Mouse (Mus musculus): ENCODE results near the gene Sptbn4. TPM values are rescaled to one million over a fixed set of nuclear protein-coding genes. Genes with fewer than 3 reads are reported as not detected.

The Sptbn4 gene
- polyA plus RNA-seq, 1 experiment from 2014 or later = 0.13 TPM

DNA sequence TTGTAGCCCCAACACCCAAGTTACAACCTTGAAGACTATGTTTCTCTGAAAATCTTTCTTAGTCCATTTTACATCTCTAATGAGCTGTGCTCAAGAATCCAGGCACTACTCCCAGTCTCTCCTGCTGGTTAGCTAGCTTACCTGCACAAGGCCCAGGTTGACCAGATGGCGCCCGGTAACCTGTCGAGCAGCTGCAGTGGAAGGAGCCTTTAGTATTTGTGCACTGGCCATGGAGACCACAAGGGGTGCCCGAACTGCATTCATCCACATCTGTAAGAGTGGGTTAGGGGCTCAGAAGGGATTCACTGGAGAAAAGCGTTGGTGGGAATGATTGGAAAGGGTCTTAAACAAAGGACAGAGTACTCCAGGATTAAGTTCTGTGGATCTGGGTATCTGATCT, 124.5 kb downstream of the Sptbn4 start:
- ATAC-seq (no peak), DNase-seq (ENCODE audit: low read depth, low spot score) (no peak)
- no peaks in the 10 kb centered on the region for H3K27me3 ChIP-seq
- TF ChIP-seq CTCF (IDR thresholded peaks at IDR 0.05) = no peak
- in situ Hi-C loops (cut with MboI; ENCODE audit: low pct_unique_long_range_greater_than_20kb) = no loop called here
- ChIA-PET POLR2A (no interaction called here), CTCF (no interaction called here)

DNA sequence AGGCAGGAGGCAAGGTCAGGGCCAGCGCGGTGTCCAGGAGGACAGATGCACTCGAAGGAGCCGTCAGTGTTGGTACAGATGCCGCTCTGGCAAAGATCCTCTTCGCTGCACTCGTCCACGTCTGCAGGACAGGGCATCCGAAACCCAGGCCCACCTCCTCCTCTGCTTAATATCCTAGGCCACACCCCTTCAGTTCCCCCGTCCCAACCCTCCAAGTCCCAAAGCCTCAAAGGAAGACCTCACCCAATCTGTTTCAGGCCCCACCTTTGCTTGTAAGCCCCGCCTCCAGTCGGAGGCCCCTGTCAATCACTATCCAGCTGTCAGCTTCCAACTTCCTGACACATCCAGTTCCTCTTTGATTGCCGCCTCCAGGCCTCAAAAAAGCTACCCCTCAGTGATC, 125.2 kb downstream of the Sptbn4 start:
- POLR2A ChIA-PET = no interaction called here
- no peaks in the 10 kb centered on the region for H3K27me3 ChIP-seq
- CTCF ChIA-PET = no interaction called here
- TF ChIP-seq CTCF (IDR thresholded peaks at IDR 0.05) = no peak
- DNase-seq (ENCODE audit: low read depth, low spot score) (no peak), ATAC-seq (no peak)
- in situ Hi-C loops (cut with MboI; ENCODE audit: low pct_unique_long_range_greater_than_20kb) = no loop called here

DNA sequence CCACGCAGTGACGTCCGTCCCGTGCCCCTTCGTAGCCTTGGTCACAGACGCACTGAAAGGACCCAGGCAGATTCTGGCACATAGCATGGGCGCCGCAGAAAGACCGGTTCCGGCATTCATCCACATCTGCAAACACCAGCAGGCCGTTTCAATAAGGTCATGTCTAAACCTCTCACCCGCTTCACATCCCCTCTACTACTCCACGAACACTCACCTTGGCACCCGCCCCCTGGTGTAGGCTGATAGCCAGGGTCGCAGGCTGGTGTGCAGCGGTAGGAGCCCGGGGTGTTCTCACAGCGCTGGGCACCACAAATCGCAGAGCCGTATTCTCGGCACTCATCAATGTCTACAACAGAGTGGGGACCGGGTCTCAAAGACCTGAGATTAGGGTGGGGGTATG, 128.1 kb downstream of the Sptbn4 start:
- DNase-seq (ENCODE audit: low read depth, low spot score) (no peak), ATAC-seq (no peak)
- CTCF ChIA-PET = interaction anchor here (1.1 kb wide), 1 partner anchor 10 kb away, joined by 3 read pairs; no protein-coding TSS in a partner anchor
- H3K27me3 ChIP-seq = no peaks in the 10 kb centered on the region
- no peak for TF ChIP-seq CTCF (IDR thresholded peaks at IDR 0.05)
- POLR2A ChIA-PET = no interaction called here
- in situ Hi-C loops (cut with MboI; ENCODE audit: low pct_unique_long_range_greater_than_20kb) = no loop called here

DNA sequence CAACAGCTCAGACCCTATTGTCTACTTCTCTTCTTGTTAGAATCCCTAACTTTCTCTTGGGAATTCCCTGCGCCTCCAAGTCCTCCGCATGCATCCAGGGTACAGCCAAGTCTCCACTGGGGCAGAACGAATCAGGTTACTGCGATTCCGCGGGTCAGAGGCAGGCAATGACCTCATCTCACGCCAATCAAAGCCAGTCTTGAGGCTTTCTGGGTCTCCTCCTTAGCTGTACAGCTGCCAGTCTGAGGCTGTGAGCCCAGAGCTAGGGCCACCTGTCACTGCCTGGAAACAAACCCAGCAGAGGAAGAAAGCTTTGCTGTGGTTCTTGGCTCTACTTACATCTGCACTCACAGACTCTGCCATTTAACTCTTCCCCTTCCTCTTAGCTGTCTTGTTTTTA, 131.5 kb downstream of the Sptbn4 start:
- no peak for DNase-seq (ENCODE audit: low read depth, low spot score)
- ATAC-seq = peak; percentile 93
- in situ Hi-C loops (cut with MboI; ENCODE audit: low pct_unique_long_range_greater_than_20kb) = no loop called here
- TF ChIP-seq CTCF (IDR thresholded peaks at IDR 0.05) = no peak
- H3K27me3 ChIP-seq = no peaks in the 10 kb centered on the region
- ChIA-PET POLR2A (no interaction called here), CTCF (interaction anchor here (1.6 kb wide), 1 partner anchor 10 kb away, joined by 3 read pairs; no protein-coding TSS in a partner anchor)

DNA sequence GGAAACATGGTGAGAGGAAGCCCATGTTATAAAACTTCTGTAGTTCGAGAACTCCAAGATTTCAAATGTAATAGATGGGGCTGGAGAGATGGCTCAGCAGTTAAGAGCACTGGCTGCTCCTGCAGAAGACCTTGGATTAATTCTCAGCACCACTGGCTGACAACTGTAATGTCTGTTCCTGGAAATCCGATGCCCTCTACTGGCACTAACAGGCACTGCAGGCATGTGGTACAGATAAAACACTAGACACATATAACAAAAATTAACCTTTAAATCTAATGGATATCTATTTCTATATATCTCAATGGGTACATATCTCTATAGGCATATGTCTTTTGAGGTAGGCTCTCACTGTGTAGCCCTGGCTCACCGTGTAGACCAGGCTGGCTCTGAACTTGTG, 133.1 kb downstream of the Sptbn4 start:
- no peaks in the 10 kb centered on the region for H3K27me3 ChIP-seq
- no peak for TF ChIP-seq CTCF (IDR thresholded peaks at IDR 0.05)
- no peak for ATAC-seq
- in situ Hi-C loops (cut with MboI; ENCODE audit: low pct_unique_long_range_greater_than_20kb) = no loop called here
- ChIA-PET CTCF (interaction anchor here (1.6 kb wide), 1 partner anchor 12 kb away, joined by 3 read pairs; no protein-coding TSS in a partner anchor), POLR2A (no interaction called here)
- no peak for DNase-seq (ENCODE audit: low read depth, low spot score)

DNA sequence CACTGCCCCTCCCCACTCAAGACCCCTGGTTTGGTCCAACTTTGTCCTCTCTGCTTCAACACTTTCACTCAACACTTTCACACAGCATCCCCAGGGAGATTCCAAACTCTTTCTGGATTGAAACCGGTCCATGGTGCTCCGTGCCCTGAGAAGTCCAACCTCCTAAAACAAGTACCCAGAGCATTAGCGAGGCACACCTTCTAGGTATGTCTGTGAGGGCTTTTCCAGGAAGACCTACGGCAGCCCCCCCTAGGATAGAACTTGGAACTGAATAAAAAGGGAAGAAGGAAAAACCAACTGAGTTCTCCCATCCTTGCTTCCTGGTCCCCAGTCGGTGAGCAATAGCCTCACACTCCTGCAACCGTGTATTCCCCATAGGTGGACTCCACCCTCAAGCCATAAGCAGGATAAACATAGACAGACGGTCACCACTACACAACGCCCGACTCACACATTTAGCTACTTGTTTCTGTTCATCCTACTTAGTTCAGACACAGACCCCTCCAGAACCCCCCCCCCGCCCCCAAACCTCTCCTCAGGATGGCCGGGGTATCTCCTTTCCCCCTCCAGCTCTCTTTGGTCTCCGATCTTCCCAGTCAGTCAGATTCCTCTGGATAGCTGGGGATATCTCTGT, 135.7 kb downstream of the Sptbn4 start:
- POLR2A ChIA-PET = no interaction called here

DNA sequence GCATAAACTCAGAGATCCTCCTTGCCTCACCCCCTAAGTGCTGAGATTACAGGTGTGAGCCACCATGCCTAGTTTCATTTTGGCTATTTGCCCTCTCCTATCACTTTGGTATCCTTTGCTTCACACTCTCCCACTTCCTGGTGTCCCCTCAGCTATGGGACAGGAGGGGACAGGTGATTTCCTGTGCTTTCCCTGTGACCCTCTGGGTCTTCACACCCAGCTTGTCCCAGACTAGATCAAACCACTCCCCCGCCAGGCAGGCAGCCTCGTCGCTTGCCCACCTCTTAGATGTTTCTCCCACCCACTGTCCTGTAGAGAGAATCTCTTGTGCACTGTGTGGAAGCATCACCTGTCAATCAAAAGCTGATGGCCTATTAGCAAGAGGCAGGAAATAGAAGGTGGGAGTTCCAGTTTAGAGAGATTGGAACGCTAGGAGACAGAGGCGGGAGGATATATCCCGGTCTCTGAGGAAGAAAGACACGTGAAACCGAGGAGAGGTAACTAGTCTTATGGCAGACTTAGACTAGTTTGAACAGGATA, 136.4 kb downstream of the Sptbn4 start:
- H3K27me3 ChIP-seq = no peaks in the 10 kb centered on the region
- in situ Hi-C loops (cut with MboI; ENCODE audit: low pct_unique_long_range_greater_than_20kb) = no loop called here
- ChIA-PET CTCF (interaction anchor here (1.5 kb wide), 1 partner anchor 9 kb away, joined by 3 read pairs; no protein-coding TSS in a partner anchor), POLR2A (no interaction called here)
- ATAC-seq (no peak), DNase-seq (ENCODE audit: low read depth, low spot score) (no peak)
- no peak for TF ChIP-seq CTCF (IDR thresholded peaks at IDR 0.05)

More for the DNA sequence above, 135.7 kb downstream of the Sptbn4 start:
- CTCF ChIA-PET = interaction anchor here (1.5 kb wide), 1 partner anchor 9 kb away, joined by 3 read pairs; no protein-coding TSS in a partner anchor
- ATAC-seq = no peak
- TF ChIP-seq CTCF (IDR thresholded peaks at IDR 0.05) = no peak
- no peaks in the 10 kb centered on the region for H3K27me3 ChIP-seq
- DNase-seq (ENCODE audit: low read depth, low spot score) = no peak
- in situ Hi-C loops (cut with MboI; ENCODE audit: low pct_unique_long_range_greater_than_20kb) = no loop called here

DNA sequence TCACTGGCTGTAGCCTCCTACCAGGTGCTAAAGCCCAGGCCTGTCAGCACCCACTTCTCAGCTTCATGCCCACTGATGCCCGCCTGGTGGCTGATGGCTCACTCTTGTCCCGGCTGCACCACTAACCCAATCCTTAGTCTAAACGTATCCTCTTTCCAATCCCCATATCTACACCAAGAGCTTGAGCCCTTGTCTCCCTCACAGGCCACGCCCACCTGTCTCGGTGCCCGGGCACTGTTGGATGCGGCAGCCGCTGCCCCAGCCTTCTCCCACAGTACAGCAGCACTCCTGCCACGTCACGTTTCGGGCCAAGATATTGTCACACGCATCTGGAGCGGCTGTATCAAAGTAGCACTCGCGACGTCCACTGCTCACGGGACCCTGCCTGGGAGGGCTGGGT, 137.2 kb downstream of the Sptbn4 start:
- CTCF ChIA-PET = no interaction called here
- H3K27me3 ChIP-seq = no peaks in the 10 kb centered on the region
- no peak for TF ChIP-seq CTCF (IDR thresholded peaks at IDR 0.05)
- DNase-seq (ENCODE audit: low read depth, low spot score) (no peak), ATAC-seq (no peak)
- in situ Hi-C loops (cut with MboI; ENCODE audit: low pct_unique_long_range_greater_than_20kb) = no loop called here
- POLR2A ChIA-PET = no interaction called here

DNA sequence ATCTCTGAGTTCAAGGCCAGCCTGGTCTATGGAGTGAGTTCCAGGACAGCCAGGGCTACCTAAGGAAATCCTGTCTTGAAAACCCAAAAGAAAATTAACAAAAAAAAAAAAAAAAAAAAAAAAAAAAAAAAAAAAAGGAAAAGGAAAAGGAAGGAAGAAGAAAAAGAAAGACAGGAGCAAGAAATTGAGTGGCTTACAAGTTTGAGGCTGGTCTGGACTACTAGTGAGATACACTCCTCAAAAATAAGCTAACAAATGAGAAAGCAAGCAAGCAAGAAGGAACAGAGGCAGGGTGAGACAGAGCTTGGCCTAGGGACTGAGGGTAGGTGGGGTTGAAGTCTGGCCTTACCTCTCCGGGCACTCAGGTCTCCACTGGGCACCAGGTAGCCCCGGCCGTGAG, 137.7 kb downstream of the Sptbn4 start:
- no peak for ATAC-seq

DNA sequence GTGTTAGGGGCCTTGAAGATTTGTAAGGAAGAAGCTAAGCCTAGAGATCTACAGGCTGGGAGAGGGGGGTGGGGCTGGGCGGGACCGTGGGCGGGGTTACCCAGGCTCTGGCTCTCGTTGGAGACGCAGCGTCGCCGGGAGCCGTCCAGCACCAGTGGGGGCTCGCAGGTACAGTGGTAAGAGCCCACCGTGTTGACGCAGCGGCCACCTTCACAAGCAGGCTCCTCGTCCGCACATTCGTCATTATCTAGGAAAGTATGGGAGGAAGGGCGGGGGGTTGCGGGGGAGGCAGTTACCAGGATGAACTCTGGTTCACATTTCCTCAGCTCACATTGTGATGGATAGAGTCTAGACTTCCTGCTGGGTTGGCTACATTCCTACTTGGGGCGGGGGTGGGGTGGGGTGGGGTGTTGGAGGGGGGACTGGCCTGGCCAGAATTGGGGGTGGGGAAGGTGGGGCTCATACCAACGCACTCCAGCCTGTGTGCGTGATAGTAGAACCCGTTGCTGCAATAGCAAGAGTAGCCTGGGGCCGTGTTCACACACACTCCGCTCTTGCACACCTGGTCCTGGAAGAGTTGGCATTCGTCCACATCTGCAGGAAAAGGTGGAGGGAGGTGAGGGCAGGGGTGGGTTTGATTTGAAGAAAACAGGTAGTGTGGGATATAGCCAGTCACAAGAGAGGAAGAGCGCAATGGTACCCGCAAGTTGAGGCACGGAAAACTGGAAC, 138.5 kb downstream of the Sptbn4 start:
- ATAC-seq (no peak), DNase-seq (ENCODE audit: low read depth, low spot score) (no peak)
- CTCF ChIA-PET = no interaction called here
- no peaks in the 10 kb centered on the region for H3K27me3 ChIP-seq
- in situ Hi-C loops (cut with MboI; ENCODE audit: low pct_unique_long_range_greater_than_20kb) = no loop called here
- POLR2A ChIA-PET = no interaction called here
- TF ChIP-seq CTCF (IDR thresholded peaks at IDR 0.05) = no peak

More for the DNA sequence above, 137.7 kb downstream of the Sptbn4 start:
- ChIA-PET CTCF (no interaction called here), POLR2A (no interaction called here)
- no peaks in the 10 kb centered on the region for H3K27me3 ChIP-seq
- DNase-seq (ENCODE audit: low read depth, low spot score) = no peak
- TF ChIP-seq CTCF (IDR thresholded peaks at IDR 0.05) = no peak
- in situ Hi-C loops (cut with MboI; ENCODE audit: low pct_unique_long_range_greater_than_20kb) = no loop called here

DNA sequence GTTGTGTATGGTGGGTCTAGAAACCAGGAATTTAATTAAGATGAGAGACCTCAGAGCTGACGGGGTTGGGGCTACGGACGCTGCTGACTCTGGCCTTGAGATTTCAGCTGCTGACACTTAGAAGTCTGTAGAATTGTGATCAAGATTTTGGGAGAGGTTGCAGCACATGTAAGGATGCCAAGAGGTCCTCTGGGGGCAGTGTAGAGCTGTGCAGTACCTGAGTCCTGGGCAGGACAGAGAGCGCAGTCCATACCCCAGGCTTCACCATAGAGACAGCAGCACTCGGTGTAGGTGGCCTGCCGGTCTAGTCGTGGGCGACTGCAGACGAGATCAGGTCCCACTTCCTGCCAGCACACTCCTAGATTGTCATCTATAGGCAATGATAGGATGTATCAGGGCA, 139.9 kb downstream of the Sptbn4 start:
- peak; percentile 39 for TF ChIP-seq CTCF (IDR thresholded peaks at IDR 0.05)
- DNase-seq (ENCODE audit: low read depth, low spot score) (no peak), ATAC-seq (no peak)
- in situ Hi-C loops (cut with MboI; ENCODE audit: low pct_unique_long_range_greater_than_20kb) = no loop called here
- no peaks in the 10 kb centered on the region for H3K27me3 ChIP-seq
- ChIA-PET POLR2A (interaction anchor here (0.6 kb wide), 1 partner anchor 312 kb away, joined by 3 read pairs; no protein-coding TSS in a partner anchor), CTCF (interaction anchor here (0.9 to 2.0 kb wide), 3 partner anchors 20 to 31 kb away, joined by 3 to 7 read pairs (median 4); no protein-coding TSS in a partner anchor)

Other genes starting within 250 kb of the Sptbn4 start
- 6.5 TPM for gene Itpkc, start 219.0 kb downstream of the Sptbn4 start, polyA plus RNA-seq (2021)
- gene Coq8b, start 214.7 kb downstream of the Sptbn4 start, polyA plus RNA-seq (2021) = 39.6 TPM
- 9.6 TPM for gene Numbl, start 189.3 kb downstream of the Sptbn4 start, polyA plus RNA-seq (2021)
- 10.3 TPM for gene Ltbp4, start 110.0 kb downstream of the Sptbn4 start, polyA plus RNA-seq (2021)
- 24.7 TPM for gene Shkbp1, start 91.7 kb downstream of the Sptbn4 start, polyA plus RNA-seq (2021)
- 0.64 TPM for gene Gm20479, start 90.3 kb downstream of the Sptbn4 start, polyA plus RNA-seq (2021)
- 20.3 TPM for gene Blvrb, start 292 bp upstream of the Sptbn4 start, polyA plus RNA-seq (2021)
- 9.1 TPM for gene Sertad3, start 26.1 kb upstream of the Sptbn4 start, polyA plus RNA-seq (2021)
- 27.6 TPM for gene Sertad1, start 39.2 kb upstream of the Sptbn4 start, polyA plus RNA-seq (2021)
- gene Prx, start 51.6 kb upstream of the Sptbn4 start, polyA plus RNA-seq (2021) = 4.4 TPM
- 0.95 TPM for gene Hipk4, start 75.6 kb upstream of the Sptbn4 start, polyA plus RNA-seq (2021)
- 148 TPM for gene Pld3, start 105.5 kb upstream of the Sptbn4 start, polyA plus RNA-seq (2021)
- gene 2310022A10Rik, start 105.5 kb upstream of the Sptbn4 start, polyA plus RNA-seq (2021) = 13.6 TPM
- 71.9 TPM for gene Akt2, start 143.9 kb upstream of the Sptbn4 start, polyA plus RNA-seq (2021)
- 0.12 TPM for gene Ttc9b, start 206.2 kb upstream of the Sptbn4 start, polyA plus RNA-seq (2021)
- gene Map3k10, start 226.9 kb upstream of the Sptbn4 start, polyA plus RNA-seq (2021) = 34.0 TPM
- gene Zfp607b, start 241.7 kb upstream of the Sptbn4 start, polyA plus RNA-seq (2021) = 1.1 TPM